Mouse (Mus musculus) adrenal gland, adult (tissue): ENCODE results near the gene Slc17a4.

Source experiments
- DNase-seq, 2 experiments: peaks; one replicate each; pipeline ENCODE4 v3.0.0; 2022 to 2023; ENCODE audit warnings: low spot score in 1 of 2; ENCODE audit not compliant: inconsistent age in 2 of 2

The Slc17a4 gene

DNA sequence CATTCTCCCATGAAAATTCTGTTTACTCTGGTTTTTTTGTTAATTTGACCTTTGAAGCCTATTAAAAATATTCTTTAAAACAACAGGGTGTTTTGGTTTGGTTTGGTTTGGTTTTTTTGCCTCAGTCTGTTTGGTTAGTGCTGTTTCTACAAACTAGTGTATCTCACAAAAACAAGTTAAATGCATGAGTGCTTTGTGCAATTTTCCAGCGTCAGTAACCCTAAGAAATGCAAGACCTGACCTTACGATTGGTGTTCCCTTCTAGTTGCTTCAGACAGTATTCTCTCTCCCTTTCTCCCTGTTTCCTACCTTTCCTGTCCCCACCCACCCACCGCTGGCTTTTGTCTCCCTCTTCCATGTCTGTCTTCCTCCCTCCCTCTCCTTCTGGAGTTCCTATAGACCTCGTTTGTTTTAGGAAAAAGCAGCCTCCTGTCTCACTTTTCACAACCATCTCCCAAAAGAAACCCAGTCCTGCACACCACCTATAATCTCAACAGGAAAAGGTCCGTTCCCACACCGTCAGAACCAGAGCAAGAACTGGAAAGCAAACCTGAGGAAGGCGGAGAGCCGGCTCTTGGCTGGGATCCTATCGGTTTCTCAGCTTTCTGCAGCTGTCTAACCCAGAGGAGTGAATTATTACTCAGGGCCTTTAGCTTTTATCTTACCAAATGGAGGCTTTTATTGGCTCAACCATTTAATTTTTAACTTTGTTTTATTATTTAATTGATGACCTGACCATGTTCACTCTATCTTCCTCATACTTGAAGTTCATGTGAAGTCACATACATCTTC, at the start of gene Slc17a4:
Gene Slc17a4, minus strand, starts transcription at position 634 of the 792 bp plus-strand sequence.
- peak in 1 of 2 experiments; percentile 70 for DNase-seq

DNA sequence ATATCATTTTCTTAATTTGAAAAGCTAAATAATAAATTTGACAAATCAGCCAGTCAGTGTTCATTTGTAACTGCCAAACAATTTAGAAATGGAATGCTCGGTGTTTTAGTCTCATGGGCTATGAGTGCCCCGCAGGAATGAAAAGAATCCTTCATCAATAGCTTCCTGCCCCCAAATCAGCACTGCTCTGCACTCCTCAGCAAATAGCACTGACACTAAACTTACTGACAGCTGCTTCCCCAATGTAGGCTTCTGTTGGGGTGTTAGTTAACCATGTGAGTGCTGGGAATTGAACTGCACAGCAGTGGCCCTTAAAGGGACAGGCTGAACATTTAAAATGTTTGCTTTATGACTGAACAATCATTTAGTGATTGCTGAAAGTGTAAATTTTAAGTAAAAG, 45.0 kb upstream of the Slc17a4 start:
- no peak for DNase-seq

DNA sequence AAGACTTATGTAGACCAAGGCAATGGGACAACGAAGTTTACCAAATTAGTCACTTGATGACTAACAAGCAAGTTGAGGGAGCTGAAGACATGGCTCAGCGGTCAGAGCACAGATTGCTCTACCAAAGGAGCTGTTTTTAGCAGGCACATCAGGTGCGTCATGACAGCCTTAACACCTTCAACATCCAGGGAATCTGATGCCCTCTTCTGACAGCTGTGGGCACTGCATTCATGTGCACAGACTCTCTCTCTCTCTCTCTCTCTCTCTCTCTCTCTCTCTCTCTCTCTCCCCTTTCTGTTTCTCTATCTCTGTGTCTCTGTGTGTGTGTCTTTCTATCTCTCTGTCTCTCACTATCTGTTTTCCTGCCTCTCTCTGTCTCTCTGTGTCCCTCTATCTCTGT, 36.1 kb upstream of the Slc17a4 start:
- peak; percentile 58 to 79 for DNase-seq

DNA sequence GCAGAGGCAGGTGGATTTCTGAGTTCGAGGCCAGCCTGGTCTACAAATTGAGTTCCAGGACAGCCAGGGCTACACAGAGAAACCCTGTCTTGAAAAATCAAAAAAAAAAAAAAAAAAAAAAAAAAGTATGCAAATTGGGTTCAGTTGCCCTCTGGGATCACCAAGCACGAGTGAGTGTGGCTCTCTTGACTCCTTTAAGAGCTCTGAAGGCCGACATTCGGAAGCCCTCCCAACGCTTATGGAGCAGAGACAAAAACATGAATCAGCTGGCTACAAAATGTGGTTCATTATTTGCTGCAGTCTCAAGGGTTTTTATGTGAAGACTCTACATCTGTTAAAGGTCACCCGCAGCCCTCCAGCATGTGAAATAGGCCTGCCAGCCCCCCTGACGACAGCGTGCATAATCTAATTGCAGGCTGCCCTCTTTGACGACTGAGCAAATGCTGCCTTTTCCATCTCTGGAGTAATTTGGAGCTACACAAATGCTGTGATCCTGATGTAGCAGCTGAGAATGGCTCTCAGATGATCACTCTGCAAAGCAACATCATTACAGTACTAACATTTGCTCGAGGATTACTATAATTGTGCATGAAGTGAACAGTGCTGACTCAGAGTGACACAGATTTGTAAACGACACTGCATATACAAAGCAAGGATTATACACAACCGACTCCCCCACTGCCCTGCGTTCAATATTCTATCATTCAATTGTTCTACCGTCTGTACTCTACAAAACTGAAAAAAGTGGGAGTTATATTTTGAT, 34.9 kb upstream of the Slc17a4 start:
- no peak for DNase-seq

DNA sequence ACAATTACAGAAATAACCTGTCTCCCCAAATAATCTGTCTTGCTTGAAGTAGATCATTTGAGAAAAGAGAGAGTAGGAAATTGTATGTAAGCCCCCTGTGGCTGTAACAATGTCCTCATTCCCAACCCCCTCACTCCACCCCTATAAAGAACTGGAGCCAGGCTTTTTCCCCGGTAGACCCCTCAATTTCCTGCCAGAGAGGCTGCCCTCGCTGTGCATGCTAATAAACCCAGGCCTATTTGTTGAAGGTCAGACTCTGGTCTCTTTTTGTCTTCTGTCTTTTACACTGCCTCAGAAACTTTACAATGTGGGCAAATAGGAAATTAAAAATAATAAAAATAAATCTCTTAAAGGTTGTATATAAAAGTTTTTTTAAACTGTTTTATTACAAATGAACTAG, 31.4 kb upstream of the Slc17a4 start:
- DNase-seq = no peak

DNA sequence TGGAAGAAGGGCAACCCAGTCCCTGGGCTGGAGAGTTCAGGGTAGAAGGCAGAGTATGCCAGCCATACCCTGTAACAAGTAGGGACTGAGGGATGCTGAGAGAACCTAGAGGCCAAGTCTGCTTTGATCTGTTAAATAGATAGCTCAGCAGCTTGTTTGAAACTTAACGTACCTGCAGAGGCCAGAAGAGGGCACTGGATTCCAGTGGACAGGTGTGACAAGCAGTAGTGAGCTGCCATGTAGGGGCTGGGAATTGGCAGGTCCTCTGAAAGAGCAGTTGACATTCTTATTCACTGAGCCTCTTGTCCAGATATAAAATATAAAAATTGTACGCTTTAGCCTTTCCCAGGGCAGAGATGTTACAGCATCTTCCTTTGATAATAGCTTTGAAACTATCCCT, 28.1 kb upstream of the Slc17a4 start:
- no peak for DNase-seq

DNA sequence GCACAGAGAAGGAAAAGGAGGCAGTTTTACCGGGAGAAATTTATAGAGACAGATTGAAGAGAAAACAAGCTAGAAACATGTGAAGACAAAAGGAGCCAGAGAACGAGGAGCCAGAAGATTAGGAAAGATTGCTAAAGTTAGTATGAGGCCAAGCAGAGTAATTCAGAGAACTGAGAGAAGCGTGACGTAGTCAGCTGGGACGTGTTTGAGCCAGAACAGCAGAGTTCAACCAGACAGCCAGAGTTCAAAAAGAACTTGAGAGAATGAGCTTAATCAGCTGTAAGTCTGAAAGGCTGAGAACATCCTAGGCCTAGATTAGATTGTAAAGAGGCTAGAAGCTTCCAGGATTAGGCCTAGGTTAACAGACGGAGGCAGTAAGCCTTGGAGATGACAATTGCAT, 25.5 kb upstream of the Slc17a4 start:
- no peak for DNase-seq

DNA sequence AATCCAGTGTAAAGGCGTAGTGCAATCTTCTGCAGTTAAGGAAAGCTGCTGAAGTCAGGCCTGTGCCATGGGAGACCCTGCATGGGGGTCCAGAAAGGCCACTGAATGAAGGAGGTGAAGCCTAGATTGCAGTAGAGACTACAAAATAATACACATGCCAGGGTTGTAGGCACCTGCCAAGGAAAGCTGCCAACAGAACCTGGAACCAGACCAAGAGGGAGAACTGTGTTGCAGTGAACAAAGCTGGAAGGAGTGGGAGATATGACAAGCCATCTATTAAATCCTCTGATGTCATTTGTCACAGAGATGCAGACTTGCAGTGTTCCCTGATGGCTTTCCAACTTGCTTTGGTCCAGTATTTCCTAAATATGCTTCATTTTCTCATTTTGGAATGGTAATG, 23.9 kb upstream of the Slc17a4 start:
- peak in 1 of 2 experiments; percentile 51 for DNase-seq

DNA sequence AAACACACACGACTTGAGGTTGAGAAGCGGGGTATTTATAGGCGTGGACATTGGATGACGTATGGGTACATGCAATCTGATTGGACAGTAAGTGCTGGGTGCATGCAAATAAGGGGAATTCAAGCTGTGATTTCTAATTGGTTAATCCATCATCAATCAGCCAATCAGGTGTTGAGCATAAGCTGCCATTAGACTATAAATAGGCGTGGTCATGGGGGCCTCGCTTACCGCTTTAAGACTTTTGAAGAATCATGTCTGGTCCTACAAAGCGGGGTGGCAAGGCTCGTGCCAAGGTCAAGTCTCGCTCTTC, 19.4 kb upstream of the Slc17a4 start, which contains the start of gene Hist1h2aa:
Gene Hist1h2aa, plus strand, starts transcription at position 252 of the 310 bp plus-strand sequence.
- DNase-seq = no peak

DNA sequence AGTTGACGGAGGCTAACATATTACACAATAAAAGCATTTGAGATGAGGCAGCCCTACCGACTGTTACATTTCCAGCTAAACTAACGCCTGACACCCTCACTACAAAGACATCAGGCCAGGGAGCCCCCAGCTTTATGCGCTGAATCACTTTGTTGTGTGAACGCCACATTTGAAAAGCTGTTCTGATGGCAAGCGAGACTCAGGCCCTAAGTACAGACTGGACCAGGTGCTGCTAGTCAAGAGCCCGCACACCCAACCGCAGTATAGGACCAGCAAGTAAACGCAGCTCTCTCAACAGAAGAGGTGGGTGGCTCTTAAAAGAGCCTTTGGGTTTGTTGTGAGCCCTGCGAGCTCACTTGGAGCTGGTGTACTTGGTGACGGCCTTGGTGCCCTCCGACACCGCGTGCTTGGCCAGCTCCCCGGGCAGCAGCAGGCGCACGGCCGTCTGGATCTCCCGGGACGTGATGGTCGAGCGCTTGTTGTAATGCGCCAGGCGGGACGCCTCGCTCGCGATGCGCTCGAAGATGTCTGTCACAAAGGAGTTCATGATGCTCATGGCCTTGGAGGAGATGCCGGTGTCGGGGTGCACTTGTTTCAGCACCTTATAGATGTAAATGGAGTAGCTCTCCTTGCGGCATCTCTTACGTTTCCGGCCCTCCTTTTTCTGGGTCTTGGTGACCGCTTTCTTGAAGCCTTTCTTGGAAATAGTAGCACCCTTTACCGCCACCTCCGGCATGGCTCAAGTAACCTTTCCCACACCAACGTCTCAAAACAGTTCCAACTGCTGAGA, 18.8 kb upstream of the Slc17a4 start, which contains the start of gene Hist1h2ba:
Gene Hist1h2ba, minus strand, starts transcription at position 736 of the 790 bp plus-strand sequence.
- no peak for DNase-seq

DNA sequence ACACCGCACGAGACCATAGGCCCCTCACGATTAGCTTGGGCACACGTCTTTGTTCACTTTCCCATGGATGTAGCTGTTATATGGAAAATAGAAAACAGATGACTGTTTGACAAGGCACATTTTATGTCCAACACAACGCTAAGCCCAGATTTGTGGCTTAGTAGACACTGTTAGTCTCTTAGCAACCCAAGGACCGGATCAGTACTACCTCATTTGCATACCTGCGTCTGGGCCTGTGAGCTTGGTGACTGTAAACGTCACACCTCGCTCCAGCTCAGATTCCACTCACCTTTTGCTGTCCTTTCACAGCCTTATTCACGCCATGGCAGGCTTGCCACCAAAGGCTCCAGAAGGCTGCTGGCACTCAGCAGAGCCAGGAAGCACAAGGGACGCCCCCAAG, 16.1 kb upstream of the Slc17a4 start:
- DNase-seq = no peak

DNA sequence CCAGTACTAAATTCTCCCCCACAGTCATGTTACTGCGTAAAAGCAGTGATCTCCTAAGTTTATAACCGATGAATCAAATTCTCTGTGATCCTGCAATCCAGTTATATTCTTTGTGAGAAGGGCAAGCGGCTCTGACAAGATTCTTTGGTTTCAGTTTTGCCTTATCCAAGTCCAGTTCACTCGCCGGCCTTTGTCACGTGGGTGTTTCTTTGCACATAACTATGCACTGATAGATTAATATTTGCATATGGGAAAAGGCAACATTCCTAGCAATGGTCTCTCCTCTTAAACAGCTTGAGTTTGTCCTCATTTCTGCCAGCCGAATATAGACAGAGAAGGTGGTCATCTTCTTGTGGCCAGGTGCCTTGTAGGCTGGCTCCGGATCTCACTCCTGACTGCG, 15.7 kb upstream of the Slc17a4 start:
- no peak for DNase-seq

DNA sequence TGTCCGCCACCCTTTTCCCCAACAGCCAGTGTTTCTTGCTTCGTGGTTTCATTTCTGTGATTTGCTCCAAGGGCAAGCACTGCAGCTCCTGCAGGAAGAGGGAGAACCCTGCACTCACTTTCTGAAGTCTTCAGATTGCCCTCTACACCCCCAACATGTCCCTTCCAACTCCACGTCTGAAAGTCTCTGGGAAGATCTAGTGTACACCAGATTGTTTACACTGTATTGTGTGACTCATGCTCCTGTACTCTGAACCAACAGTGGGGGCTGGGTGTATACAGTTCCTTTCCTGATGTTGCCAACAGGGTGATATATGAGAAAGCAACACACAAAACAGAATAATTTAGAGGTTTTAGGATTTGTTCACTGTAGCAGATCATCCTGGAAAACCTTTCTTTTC, 13.8 kb upstream of the Slc17a4 start:
- peak in 1 of 2 experiments; percentile 67 for DNase-seq

DNA sequence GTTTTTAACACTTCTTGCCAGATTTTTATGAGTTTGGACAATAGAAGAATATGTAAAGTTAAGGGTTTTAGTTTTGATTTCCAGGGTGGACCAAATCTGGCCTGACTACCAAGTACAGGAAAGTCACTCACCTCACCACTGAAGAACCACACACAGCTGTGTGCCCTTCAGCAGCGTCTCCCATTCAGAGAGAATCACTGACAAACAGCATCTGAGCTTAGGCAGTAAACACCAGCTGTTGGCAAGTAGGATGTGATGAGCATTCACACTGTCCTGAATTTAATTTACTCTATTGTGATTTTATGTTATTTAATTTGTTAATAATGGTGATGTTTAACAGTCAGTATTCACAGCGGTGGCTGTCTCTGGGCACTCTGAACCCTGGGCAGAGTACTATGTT, 11.0 kb upstream of the Slc17a4 start:
- peak in 1 of 2 experiments; percentile 21 for DNase-seq

DNA sequence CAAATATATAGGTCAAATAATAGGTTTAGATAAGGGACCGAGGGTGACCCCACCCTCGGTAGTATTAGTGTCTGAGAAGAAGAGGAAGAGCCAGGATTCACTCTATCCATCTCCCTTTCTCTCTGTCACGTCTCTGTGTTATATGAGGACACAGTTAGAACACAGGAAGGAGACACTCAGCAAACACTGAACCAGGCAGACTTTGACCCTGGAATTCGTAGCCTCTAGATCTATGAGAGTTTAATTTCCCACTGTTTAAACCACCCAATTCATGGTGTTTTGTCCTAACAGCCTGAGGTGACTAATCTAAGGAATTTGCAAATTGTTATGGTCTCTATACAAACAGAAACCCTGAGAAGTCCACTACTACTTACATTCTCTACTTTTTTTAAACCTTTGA, 2.9 kb upstream of the Slc17a4 start:
- no peak for DNase-seq

DNA sequence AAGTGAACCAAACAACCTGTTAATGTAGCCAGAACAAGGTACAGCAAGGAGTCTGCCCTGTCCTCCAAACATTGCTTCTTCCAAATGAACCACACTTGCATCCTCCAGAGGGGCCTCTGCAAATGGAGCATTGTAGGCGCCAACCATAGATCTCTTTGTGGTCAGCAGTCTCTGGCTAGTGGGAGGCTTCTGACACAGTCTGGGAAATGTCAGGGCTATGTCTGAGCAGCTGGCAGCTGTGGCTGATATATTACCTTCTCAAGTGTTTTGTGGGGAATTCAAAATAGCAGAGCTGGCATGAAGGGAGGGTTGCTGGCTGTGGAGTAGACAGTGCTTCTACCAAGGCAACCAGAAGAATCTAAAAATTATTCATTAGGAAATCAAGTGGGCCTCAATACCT, 1.3 kb upstream of the Slc17a4 start:
- peak; percentile 64 to 84 for DNase-seq

DNA sequence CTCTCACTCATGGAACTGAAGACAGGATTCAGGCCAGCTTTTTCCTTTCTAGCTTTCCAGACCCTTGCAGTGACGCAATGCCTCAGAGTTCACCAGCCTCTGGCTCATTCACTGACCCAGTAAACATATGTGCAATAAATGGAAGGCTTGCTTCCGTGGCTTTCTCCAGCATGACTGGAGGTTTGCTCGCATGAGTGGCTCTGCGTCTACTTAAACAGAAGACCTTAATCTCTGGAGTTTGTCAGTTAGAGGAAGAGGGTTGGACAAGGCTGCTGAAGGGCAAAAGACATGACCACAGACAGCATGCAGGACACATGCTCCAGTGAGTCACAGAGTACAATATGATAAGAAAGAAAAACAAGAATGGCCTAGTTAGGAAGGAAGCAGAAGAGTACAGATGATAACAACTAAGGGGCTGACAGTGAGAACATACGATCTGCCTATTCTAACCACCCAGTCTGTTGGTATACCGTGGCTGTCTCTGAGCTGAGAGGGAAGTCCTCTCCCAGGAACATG, 960 bp downstream of the Slc17a4 start:
- DNase-seq = peak; percentile 59 to 77

DNA sequence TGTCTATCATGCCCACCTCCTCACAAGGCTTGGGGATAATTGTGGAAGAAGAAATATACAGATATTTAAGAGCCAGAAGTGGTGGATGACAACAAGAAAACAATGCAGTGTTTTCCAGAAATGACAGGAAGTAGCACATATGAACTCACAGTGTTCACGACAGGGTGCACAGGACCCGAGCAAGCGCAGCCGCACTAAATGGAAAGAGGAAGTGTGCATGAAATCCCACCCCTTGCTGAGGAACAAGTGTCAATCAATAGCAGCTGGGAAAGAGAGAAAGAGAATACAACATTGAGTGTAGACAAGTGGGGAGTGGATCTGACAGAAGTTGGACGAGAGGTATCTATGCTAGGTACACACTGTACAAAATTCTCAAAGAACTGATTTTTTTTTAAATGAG, 3.5 kb downstream of the Slc17a4 start:
- DNase-seq = no peak

DNA sequence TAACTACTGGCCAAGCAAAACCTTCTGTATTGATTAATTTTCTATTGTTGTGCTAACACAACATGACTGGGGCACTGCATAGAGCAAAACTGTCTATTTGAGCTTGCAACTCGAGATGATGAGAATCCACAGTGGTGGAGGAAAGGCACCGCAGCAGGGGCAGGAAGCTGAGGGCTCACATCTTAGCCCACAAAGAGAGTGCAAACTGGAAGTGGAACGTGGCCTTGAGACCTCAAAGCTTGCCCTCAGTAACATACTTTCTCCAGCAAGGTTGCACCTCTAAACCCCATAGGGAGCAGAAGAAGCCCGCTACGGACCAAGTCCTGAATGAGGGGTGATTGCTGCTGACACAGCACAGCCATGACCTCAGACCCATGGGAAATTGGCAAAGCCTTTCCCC, 4.7 kb downstream of the Slc17a4 start:
- DNase-seq = no peak

DNA sequence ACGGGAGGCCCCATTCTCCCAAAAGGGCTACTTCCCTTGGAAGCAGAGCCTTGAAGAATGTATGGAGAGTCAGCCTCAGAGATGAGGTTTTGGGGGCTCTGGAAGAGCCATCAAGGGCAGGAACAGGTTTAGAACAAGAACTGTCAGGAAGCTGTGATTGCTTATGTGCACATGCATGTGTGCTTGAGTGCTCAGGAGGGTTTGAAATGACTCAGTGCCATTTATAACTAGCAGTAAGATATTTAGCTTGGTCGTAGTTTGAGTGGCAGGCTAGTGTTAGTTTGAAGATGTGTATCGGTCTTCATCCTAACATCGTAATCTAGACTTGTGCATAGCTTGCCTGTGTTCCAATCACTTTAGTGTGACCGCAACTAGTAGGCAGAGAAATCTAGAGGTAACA, 7.9 kb downstream of the Slc17a4 start:
- no peak for DNase-seq

DNA sequence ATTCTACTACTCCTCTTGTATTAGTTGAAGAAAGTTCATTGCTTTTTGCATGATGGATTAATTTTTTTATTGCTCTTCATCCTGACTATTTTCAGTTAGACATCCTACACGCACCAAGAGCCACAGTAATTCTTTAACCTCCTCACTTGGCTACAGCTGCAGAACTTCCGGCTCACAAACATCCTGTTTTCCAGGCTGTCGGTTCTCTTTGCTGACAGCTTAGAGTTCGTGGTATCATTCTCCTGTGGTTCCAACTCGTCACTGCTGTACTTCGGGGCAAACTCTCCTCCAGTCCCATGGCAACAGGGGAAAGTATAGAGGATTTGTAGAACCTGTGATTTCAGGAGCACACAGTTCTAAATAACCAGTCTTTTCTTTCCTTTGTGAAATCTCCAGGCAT, 16.6 kb downstream of the Slc17a4 start:
- DNase-seq = no peak

DNA sequence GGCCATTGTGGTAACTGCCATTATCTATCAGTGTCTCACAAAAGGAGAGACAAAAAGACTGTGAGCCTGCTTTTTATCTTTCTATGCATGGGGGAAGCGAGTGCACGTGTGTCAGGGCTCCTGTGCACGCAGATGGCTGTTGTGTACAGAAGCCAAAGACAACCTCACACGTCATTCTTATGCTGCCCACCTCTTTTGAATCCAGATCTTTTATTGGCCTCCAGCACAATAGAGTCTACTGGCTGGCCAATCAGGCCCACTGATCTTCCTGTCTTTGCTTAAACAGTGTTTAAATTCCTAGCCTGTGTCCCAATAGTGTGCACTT, 21.6 kb downstream of the Slc17a4 start:
- DNase-seq = no peak
